Mouse (Mus musculus): ENCODE measurements around the gene Optc.

Optc gene

DNA sequence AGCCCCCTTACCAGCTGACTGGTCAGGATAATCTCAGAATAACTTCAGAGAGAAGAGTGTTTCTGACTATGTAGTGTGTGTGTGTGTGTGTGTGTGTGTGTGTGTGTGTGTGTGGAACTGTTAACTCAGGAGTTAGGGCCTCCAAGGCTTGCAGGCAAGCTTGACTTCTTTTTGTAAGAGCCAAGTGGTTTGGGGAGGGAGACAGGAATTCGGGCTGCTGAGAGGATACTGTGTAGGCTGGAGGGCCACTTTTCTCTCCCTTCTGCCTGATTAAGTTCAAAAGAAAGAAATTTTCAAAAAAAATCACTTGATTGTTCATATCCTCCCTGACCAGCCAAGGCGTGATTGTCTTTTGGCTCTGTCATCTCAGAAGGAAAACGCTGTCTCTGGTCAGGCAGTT is 12.6 kb upstream of the Optc start:
- intact Hi-C loops (cut with DNase I): no loop called here

DNA sequence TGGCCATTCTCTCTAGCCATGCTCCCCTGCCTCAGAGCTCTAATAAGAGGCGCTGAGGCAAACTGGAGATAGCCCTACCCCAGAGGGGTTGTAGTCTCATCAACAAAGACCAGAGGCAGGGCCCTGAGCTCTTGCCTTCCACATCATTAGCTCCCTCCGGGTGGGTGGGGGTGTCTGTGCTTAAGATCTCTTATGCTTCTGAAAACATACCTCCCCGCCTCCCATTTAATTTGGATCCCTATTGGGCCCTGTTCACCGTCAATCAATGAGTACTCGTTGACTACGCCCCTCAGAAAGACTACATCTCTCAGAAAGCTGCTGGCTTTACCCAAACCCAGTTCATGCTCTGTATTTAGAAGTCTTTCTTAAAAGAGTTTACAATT is 10.3 kb upstream of the Optc start:
- intact Hi-C loops (cut with DNase I): no loop called here

DNA sequence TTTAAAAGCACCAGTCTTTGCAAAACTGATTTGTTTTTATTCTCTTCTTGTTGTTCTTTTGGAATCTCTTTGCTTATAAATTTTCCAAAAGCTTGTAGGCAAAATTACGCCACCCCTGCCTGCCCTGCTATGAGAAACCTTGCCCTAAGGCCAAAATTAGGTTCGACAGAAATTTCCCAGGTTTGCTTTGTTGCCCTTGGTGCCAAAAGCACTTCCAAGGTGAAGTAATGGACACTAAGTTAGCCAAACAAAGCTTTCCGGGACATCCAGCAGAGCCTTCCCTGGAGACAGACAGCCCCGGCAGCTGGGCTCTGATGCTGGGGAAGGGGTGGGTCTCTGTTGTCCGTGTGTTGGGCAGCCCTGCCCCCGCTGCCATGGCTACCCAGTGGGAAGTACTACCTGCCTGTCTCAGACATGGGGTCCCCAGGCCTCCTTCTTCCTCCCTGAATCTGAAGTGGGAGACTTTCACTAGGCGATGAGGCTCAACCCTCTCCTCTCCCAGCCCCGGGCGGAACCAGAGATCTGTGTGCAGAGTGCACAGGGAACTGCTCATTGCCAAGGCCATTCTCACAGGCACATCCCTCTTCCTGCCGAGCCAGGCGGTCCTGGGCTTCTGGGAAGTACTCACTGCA is 9.8 kb upstream of the Optc start:
- intact Hi-C loops (cut with DNase I): no loop called here

DNA sequence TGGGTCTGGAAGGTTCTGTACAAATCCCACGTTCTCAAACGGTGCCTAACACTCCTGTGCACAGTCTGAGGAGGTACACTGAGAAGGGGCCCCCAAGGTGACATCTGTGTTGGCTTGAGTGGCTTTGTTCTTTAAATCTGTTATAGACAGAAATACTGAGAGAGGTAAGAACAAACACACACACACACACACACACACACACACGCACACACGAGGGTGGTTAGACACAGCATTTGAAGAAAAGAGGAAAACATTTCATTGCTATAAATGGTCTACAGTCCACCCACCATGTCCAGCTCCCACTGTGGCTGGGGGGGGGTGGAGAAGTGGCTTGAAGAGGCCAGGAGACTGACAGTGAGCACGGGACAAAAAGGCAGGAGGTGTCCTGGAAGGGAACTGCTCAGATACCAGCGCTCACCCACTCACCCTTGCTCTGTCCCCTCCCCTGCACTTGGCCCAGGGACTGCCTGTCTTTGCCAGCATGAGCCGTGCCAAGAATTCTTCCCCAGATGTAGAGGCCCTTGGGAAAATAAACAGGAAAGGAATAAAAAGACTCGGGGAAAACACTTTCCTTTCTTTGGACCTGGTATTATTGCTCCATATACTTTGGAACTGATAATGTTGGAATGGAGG is 8.0 kb upstream of the Optc start:
- intact Hi-C loops (cut with DNase I): no loop called here

DNA sequence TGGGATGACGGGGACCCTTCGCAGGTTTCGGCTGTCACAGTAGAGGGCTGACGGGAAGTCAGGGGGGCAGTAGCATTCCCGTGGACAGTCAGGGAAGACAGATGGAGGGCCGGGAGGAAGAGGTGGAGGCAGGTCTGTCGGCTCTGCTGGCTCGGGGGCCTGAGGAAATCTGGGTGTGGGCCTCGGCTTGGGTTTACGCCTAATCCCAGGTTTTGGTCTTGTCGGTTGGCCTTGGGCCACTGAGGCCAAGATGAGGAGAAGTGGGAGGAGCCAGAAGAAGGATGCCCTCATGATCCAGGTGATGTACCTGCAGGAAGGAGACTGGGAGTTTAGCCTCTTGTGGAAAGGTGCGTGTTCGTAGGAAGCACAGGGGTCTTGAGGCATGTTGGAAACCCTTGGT is 7.3 kb upstream of the Optc start:
- intact Hi-C loops (cut with DNase I): no loop called here

DNA sequence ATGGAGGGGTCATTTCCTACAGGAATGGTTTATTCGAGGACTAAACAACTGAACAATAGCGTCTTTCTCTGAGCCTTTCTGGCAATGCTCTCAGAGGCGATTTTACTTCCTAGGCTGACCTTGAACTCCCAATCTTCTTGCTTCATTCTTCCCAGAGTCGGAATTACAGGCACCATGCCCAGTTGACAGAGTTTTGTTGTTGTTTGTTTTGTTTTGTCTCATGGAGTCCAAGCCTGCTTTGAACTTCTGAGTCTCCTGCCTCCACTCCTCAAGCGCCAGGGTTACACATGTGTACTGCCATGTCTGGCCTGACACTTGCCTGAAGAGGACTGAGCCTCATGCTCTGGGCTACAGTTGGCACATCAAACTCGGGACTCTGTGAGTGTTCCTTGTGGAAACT is 5.2 kb upstream of the Optc start:
- intact Hi-C loops (cut with DNase I): loop anchor here (5.0 kb wide), 2 partner anchors 44 to 194 kb away; no protein-coding TSS in a partner anchor

DNA sequence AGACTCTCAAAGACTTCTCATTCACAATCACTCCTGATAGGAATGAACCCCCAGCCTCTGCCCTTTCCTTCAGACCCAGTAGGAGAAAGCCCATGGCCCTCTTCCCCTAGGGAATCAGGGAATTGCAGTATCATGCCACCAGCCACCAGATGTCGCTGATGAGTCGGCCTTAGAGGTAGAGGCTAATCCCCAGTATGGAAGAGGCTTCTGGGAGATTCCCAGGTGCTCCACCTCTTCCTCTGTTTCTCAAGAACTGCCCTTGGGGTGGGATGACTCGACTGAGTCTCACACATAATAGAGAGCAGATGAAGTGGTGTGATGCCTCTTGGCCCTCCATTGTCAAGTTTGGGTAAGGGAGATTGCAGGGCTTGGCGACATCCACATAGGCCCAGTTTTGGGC is 3.7 kb upstream of the Optc start:
- intact Hi-C loops (cut with DNase I): loop anchor here (2.0 to 5.0 kb wide), 3 partner anchors 46 to 196 kb away; no protein-coding TSS in a partner anchor

DNA sequence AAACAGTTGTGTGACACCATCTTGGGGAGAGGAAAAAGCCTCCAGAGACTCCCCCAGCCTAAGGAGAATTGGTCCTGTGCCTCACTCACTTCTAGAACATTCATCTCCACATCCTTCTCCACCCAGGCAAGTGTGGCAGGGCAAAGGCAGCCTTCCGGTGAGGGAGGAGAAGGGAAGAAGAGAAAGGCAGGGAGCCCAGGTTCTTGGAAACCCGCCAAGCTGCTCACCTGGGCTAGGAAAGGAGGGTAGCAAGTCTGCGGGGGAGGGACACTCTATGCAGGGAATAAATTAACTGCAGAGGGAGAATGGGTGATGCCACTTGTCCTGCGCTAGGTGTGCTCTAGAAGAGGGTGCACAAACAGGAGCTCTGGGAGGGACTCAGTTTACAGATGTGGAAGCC is 3.2 kb upstream of the Optc start:
- intact Hi-C loops (cut with DNase I): loop anchor here (2.0 to 5.0 kb wide), 3 partner anchors 46 to 196 kb away; no protein-coding TSS in a partner anchor

DNA sequence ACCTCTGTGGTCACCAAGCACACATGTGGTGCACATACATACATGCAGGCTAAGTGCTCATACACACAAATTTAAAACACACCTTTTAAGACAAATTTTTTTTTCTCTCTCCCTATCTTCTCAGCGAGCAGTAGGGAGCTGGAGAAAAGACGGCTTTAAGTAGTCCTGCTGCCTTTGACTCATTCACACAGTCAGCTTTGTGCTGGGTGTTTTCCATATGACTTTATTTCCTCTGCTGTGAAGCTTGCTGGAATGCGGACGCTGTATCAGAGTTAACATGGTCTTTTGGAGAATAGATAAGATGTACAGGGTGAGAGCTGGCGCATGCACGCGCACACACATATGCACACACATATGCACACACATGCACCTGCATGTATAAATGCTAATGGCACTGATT is 2.3 kb upstream of the Optc start:
- intact Hi-C loops (cut with DNase I): loop anchor here (2.0 to 5.0 kb wide), 3 partner anchors 47 to 197 kb away; no protein-coding TSS in a partner anchor

DNA sequence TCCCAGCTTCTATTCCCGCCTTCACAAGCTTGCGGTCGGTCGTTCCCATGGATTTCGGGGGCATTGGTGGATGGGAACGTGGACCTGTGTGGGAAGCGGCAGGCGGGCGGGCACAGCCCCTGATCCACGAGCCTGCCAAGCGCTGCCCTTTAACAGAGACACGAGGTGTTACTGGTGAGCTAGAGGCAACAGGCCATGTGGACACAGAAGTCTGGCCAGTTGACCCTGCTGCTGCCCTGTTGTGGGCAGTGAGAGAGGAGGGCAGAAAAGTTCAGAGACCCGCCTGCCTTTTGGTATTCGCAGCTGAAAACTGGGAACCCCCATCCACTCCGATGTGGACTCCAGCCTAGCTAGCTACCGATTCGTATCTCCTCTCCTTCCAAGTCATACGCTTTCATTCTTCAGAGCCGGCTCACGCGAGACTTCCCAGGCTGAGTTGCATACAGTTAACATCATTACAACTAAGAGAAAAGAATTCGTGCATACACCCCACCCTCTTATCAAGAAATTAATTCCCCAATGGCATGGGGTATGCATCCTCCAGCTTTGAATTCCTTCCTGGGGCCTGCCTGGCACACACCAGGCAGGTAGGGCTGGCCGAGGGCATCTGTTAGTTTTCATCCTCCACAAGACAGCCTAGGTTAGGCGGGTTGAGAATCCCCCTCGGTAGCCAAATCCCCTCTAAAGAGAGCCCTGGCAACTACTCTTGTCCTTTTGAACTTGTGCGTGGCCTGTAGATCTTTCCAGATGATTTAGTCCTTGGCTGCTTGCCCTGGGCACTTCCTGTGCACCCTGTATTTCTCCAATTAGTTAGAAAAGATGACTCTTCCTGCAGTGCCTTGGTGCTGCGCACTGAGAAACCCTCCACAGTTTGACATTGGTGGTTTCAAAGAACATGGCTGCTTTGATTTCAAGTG is 1.1 kb upstream of the Optc start:
- intact Hi-C loops (cut with DNase I): no loop called here

DNA sequence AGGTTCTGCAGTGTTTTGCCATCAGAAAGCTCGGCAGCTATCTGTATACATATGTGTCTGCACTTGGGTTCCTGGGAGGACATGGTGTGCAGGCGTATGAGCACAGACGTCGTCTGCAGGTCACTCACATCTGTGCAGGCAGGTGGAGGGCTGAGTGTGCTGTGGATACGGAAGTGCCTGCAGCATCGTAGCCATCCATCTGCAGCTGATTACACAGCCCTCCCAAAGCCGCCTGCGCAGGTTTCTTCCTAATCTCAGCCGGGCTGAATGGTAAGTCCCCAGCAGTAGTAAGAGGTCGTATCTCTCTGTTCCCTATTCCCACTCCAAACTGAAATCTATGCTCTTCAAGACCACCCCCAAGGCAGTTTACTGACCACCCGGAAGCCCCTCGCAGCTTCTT is 1.4 kb downstream of the Optc start:
- intact Hi-C loops (cut with DNase I): no loop called here

DNA sequence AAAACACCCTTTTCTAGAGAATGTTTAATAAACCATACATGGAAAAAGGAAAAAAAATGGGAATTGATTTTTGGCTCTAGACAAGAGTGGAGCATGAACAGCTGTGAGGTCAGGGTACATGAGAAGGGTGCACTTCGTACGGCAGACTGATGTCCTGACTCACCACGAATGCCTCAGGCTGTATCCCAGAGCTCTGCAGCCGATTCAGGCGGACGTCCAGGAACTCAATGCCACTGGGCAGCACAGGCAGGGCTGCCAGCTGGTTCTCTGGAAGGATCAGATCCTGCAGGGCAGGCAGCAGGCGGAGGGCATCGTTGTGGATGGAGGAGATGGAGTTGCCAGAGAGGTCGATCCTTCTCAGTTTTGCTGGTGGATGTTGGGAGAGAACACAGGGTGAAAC is 7.0 kb downstream of the Optc start:
- intact Hi-C loops (cut with DNase I): no loop called here

DNA sequence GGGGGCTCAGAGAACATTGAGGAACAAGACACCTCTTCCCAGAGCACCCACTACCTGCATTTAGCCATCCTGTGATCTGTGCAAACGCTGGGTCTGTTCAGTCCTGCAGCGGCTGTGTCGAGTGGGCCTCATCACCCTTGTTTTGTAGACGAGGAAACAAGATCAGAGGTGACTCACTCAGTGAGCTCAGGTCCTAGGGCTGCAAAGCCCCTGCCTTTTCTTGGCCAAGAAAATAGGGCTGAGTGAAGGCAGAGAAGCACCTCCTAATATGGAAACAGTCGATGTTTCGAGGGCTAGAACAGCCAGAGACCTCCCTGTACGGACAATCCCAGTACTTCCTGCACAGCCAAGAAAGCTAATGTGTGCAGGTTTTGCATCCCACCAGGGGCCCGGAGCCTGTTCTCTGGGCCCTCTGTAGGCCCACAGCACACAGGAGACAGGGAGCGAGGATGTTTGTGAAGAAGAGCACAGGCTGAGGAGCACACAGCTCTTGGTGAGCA is 8.7 kb downstream of the Optc start:
- intact Hi-C loops (cut with DNase I): no loop called here

DNA sequence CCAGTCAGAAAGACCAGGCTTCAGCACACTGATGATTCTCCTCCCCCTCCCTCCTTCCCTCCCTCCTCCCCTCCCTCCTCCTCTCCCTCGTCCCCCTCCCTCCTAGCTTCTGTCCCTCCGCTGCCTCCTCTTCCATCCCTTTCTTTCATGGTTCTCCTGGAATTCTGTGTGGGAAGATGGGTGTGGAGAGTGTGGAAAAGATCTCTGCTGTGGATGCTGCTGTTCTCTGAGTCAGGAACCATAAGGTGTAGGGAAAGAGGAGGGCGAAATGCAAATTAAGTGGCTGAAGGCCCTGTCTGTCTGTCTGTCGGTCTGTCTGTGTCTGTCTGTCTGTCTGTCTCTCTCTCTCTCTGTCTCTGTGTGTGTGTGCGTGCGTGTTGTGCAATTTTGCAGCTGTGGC is 10.5 kb downstream of the Optc start:
- intact Hi-C loops (cut with DNase I): no loop called here

DNA sequence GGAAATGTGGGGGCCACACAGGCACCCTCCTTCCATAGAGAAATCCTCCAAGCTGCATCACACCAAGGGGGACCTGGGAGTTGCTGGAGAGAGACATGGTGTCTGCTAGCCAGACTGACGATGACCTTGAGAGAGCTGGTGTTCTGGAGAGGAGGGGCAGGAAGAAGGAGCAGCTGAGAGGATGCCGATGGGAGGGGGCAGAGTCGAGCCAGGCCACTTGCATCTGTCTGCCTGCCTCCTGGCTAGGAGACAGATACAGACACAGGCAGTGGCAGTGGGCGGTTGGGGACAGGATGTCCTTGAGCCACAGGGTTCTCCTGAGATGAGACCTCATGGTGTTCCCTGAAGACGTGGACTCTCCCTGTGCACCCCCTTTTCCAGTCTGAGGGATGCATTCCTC is 16.3 kb downstream of the Optc start:
- intact Hi-C loops (cut with DNase I): no loop called here

DNA sequence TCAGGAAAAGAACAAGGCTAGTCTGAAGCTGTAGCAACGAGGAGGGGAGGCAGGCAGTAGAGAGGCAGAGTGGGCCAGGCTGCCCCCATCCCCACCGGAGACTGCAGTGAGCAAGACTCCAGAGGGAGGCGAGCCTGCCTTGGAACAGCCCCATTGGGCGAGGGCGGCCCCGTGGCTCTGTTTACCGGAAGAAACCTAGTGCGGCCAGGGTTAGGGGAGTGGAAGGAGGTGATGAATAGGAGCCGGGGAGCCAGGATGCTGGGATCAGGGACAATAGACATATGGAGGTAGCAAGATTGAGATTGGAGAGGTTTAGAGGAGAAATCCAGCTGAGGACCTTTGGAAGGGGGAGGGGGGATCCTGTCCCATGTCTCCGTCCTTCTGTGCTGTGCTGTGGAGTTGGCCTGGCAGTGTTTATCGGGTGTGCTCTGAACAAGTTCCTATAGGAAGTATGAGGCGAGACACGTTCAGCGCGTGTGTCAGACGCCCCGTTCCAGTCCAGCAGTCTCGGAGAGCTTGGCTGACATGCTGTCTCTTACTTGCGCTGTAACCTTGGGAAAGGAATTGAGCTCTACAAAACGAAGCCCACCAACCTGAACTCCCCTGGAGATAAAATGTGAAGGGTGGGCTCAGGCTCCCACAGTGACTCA is 17.7 kb downstream of the Optc start:
- intact Hi-C loops (cut with DNase I): loop anchor here (5.0 kb wide), 1 partner anchor 88 kb away; the partner anchor contains the start of gene Atp2b4

DNA sequence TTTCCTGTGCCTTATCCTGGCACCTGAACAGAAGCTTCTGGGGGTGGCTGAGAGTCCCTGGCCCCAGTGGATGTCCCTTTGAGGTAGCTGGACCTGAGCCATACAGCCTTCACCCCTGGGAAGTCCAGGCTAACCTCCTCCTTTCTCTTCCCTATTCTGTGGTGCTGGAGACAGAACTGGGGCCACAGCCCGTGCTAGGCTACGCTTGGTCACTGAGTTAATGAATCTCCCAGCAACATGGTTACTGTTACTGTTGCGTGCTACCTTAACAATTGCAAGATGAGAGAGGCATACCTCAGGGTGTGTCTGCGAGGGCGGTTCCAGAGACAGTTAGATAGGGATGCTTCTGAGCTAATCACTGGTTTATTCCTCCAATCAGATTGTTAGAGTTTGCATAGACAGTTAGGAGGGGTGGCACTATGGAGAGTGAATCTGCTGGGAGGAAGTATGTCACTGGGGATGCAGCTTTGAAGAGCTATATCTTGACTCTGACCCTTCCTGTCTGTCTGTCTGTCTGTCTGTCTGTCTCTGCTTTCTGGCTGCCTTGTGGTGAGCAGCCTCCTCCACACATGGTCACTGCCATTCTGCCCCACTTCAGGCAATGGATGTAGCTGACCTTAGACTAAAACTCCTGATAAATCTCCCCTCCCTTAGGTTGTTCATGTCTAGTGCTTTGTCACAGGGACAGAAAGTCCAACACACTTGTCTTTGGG is 20.1 kb downstream of the Optc start:
- intact Hi-C loops (cut with DNase I): loop anchor here (5.0 kb wide), 1 partner anchor 85 kb away; the partner anchor contains the start of gene Atp2b4

DNA sequence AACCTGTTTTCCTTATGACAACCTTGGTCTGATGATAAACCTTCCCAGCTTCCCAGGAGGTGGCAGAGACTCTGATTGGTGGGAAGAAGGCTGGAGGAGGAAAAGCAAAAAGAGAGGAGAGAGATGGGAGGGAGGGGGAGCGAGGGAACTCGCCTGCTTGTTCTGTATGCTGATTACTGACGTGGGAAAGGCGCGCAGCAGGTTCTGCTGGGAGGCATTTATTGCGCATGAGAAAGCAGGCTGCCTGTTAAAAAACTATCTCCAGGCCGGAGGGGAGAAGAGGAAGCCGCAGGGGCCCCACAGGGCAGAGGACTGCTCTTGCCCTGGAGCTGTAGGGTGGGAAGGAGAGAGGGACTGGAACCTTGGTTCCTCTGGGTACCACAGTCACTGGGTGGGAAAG is 20.8 kb downstream of the Optc start:
- intact Hi-C loops (cut with DNase I): loop anchor here (5.0 kb wide), 1 partner anchor 85 kb away; the partner anchor contains the start of gene Atp2b4

DNA sequence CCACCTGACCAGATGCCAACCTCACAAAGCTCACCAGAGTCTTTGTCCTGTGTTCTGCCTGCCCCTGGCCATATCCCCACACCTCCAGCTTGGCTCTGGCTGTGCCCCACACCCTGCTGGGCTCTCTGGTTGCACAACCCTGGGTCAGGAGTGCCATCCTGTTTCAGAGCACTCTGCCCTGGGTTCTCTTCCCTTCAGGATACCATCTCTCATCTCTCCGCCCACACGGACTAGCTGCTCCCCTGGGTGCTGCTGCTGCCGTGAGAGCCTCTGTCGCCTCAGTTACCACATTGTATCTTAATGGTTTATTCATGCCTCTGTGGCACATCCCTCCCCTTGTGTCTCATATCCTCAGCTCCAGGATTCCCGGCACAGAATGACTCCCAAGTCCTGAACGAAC is 21.4 kb downstream of the Optc start:
- intact Hi-C loops (cut with DNase I): loop anchor here (5.0 kb wide), 1 partner anchor 84 kb away; the partner anchor contains the start of gene Atp2b4

DNA sequence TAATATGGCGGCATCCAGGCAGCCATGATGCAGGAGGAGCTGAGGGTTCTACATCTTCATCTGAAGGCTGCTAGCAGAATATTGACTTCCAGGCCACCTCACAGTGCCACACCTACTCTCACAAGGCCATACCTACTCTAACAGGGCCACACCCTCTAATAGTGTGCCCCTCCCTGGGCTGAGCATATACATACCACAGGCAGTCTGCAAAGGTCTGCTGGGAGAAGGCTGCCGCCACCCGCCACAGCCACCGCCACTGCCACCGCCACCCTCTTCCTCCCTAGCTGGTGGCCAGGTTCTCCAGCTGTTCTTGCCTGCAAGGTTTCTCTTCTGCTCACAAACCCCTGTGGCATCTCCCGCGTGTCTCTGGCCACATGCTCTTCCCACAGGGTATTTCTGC is 22.0 kb downstream of the Optc start:
- intact Hi-C loops (cut with DNase I): loop anchor here (5.0 kb wide), 1 partner anchor 84 kb away; the partner anchor contains the start of gene Atp2b4
